Mouse (Mus musculus): ENCODE data around the gene Slc2a6. TPM values are rescaled to one million over a fixed set of nuclear protein-coding genes. Genes with fewer than 3 reads are reported as not detected.

Gene Slc2a6
- polyA plus RNA-seq (2012; rRNA removed), result 14.0 and 17.5 TPM in 2 replicates

DNA sequence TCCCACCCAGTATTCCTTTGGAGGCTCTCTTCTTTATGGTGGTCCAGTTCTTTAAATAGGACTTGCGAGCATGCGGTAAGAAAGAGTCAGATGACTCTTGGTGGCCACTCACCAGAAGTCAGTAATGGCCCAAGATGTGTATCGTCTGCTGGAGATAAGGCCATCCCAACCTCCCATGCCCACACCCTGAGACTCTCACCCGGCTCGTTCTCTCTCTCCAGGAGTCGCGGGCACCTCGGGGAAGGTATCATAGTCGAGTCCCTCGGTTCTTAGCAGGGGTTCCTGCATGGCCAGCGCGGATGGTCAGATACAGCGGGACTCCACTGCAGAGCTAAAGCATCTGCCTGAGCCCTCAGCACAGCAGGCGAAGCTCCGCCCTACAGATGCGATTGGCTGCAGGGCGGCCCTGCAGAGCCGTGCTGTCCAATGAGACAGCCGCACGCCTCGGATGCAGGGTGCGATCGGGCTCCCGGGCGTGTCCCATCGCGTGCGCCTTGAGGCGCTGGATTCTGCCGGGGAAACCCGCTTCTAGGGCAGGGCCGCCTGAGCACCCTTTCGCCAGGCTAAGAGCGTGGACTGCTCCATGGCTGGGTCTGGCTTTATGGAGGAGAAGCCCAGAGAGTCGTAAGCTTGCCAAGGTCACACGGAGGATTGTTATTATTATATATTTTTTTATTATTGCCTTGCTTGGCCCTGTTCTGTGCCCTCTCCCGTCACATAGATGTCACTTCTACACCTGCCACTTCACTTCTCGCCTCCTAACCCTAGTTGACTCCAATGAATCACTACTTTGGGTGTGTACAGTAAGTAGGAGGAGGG, at the start of gene Slc2a6:
Gene Slc2a6 (minus strand): TSS at position 381 of the 819 bp plus-strand sequence.
- no peaks in the 10 kb centered on the region for H3K36me3 ChIP-seq (ENCODE audit: control insufficient read depth, insufficient read depth, low read length)
- DNase-seq, result peak; percentile 84
- 0 out of 2 replicates have a peak, but pooled peaks cover 7% of the 10 kb centered on the region for H3K4me1 ChIP-seq (replicated peaks; ENCODE audit: control insufficient read depth, insufficient read depth, low read length)
- H3K27ac ChIP-seq (ENCODE audit: control insufficient read depth, insufficient read depth, low read length), result no peak within 1 kb of the TSS
- WGBS, result 5% methylated on average over 38 of the region's 38 CpGs
- no peaks in the 10 kb centered on the region for H3K27me3 ChIP-seq (ENCODE audit: control insufficient read depth, insufficient read depth, low read length)
- TF ChIP-seq POLR2A (IDR thresholded peaks at IDR 0.05; ENCODE audit: control insufficient read depth, extremely low read depth, insufficient read depth, low read length, poor library complexity) (0 out of 2 replicates have a peak, but pooled peaks have one; percentile 24), CTCF (IDR thresholded peaks at IDR 0.05; ENCODE audit: borderline replicate concordance, control insufficient read depth, extremely low read depth, insufficient read depth, low read length, poor library complexity) (peak; percentile 29; the same call in 1 of the 2 replicates)
- H3K4me3 ChIP-seq (ENCODE audit: control insufficient read depth, insufficient read depth, low read length), result no peak within 1 kb of the TSS

DNA sequence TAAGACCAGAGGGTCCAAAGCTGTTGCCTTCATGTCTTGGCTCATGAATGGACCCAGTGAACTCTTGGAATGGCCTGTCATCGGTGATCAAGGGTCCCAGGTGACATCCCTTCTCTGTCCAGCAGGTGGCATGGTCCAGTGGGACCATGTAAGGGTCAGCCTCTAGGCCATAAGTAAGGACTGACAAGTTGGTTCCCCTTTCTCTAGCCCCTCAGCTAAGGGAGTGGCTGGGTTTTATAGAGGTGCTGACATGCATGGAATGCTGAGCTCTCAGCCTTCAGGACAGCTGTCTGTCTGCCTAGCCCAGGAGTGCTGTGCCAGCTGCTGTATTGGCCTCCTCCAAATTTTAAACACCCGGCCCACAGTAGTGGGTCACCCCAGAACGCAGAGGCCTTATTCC, 47.7 kb upstream of the Slc2a6 start:
- 76% methylated on average over 3 of the region's 3 CpGs for WGBS
- peak; percentile 41 for DNase-seq
- Histone ChIP-seq H3K4me1 (replicated peaks; ENCODE audit: control insufficient read depth, insufficient read depth, low read length) (peaks cover 52% of the 10 kb centered on the region), H3K27me3 (ENCODE audit: control insufficient read depth, insufficient read depth, low read length) (no peaks in the 10 kb centered on the region), H3K4me3 (ENCODE audit: control insufficient read depth, insufficient read depth, low read length) (no peak overlapping the region), H3K36me3 (ENCODE audit: control insufficient read depth, insufficient read depth, low read length) (no peaks in the 10 kb centered on the region), H3K27ac (ENCODE audit: control insufficient read depth, insufficient read depth, low read length) (no peak overlapping the region)
- TF ChIP-seq POLR2A (IDR thresholded peaks at IDR 0.05; ENCODE audit: control insufficient read depth, extremely low read depth, insufficient read depth, low read length, poor library complexity), result no peak
- peak; percentile 62; the same call in 1 of the 2 replicates for TF ChIP-seq CTCF (IDR thresholded peaks at IDR 0.05; ENCODE audit: borderline replicate concordance, control insufficient read depth, extremely low read depth, insufficient read depth, low read length, poor library complexity)

DNA sequence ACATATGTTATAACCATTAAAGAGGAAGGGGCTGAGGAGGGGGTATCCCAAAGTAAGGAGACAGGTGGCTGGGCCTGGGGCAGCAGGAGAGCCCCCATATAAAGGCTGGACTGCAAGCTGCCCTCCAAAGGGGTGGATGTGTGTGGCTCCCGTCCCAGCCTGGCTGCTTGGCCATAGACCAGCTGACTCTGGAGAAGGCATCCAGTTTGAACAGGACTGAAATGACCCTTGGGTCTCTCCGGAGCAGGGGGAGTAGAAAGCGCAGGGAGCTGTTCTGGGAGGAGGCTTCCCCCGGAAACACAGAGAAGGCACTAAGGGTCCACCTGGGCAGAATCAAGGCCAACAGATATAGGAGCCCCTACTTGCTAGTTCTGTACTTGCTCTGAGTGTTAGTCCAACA, 47.0 kb upstream of the Slc2a6 start:
- WGBS, result 93% methylated on average over 4 of the region's 4 CpGs
- Histone ChIP-seq H3K36me3 (ENCODE audit: control insufficient read depth, insufficient read depth, low read length) (no peaks in the 10 kb centered on the region), H3K4me1 (replicated peaks; ENCODE audit: control insufficient read depth, insufficient read depth, low read length) (peaks cover 52% of the 10 kb centered on the region), H3K27ac (ENCODE audit: control insufficient read depth, insufficient read depth, low read length) (no peak overlapping the region), H3K4me3 (ENCODE audit: control insufficient read depth, insufficient read depth, low read length) (no peak overlapping the region), H3K27me3 (ENCODE audit: control insufficient read depth, insufficient read depth, low read length) (no peaks in the 10 kb centered on the region)
- no peak for DNase-seq
- TF ChIP-seq CTCF (IDR thresholded peaks at IDR 0.05; ENCODE audit: borderline replicate concordance, control insufficient read depth, extremely low read depth, insufficient read depth, low read length, poor library complexity) (no peak), POLR2A (IDR thresholded peaks at IDR 0.05; ENCODE audit: control insufficient read depth, extremely low read depth, insufficient read depth, low read length, poor library complexity) (no peak)

- no peaks in the 10 kb centered on the region for H3K27me3 ChIP-seq (ENCODE audit: control insufficient read depth, insufficient read depth, low read length)
- no peak for DNase-seq
- H3K4me1 ChIP-seq (replicated peaks; ENCODE audit: control insufficient read depth, insufficient read depth, low read length), result peaks cover 40% of the 10 kb centered on the region
- no peak overlapping the region for H3K4me3 ChIP-seq (ENCODE audit: control insufficient read depth, insufficient read depth, low read length)
- no peak overlapping the region for H3K27ac ChIP-seq (ENCODE audit: control insufficient read depth, insufficient read depth, low read length)
- H3K36me3 ChIP-seq (ENCODE audit: control insufficient read depth, insufficient read depth, low read length), result no peaks in the 10 kb centered on the region
- TF ChIP-seq POLR2A (IDR thresholded peaks at IDR 0.05; ENCODE audit: control insufficient read depth, extremely low read depth, insufficient read depth, low read length, poor library complexity), result no peak
- TF ChIP-seq CTCF (IDR thresholded peaks at IDR 0.05; ENCODE audit: borderline replicate concordance, control insufficient read depth, extremely low read depth, insufficient read depth, low read length, poor library complexity), result no peak
- 92% methylated on average over 4 of the region's 4 CpGs for WGBS
Observed at GRCm38 (mm10) chr2:27073407-27073806, 45.6 kb upstream of the Slc2a6 start.

GRCm38 (mm10) chr2:27071978-27072377, 44.2 kb upstream of the Slc2a6 start, which contains the start of gene Mymk:
Gene Mymk, minus strand, starts transcription at chr2:27072179.
- H3K4me3 ChIP-seq (ENCODE audit: control insufficient read depth, insufficient read depth, low read length), result no peak within 1 kb of the TSS
- no peak within 1 kb of the TSS for H3K27ac ChIP-seq (ENCODE audit: control insufficient read depth, insufficient read depth, low read length)
- 81% methylated on average over 2 of the region's 2 CpGs for WGBS
- no peaks in the 10 kb centered on the region for H3K36me3 ChIP-seq (ENCODE audit: control insufficient read depth, insufficient read depth, low read length)
- H3K4me1 ChIP-seq (replicated peaks; ENCODE audit: control insufficient read depth, insufficient read depth, low read length), result peaks cover 37% of the 10 kb centered on the region
- H3K27me3 ChIP-seq (ENCODE audit: control insufficient read depth, insufficient read depth, low read length), result no peaks in the 10 kb centered on the region
- TF ChIP-seq POLR2A (IDR thresholded peaks at IDR 0.05; ENCODE audit: control insufficient read depth, extremely low read depth, insufficient read depth, low read length, poor library complexity) (no peak), CTCF (IDR thresholded peaks at IDR 0.05; ENCODE audit: borderline replicate concordance, control insufficient read depth, extremely low read depth, insufficient read depth, low read length, poor library complexity) (no peak)
- DNase-seq, result no peak

DNA sequence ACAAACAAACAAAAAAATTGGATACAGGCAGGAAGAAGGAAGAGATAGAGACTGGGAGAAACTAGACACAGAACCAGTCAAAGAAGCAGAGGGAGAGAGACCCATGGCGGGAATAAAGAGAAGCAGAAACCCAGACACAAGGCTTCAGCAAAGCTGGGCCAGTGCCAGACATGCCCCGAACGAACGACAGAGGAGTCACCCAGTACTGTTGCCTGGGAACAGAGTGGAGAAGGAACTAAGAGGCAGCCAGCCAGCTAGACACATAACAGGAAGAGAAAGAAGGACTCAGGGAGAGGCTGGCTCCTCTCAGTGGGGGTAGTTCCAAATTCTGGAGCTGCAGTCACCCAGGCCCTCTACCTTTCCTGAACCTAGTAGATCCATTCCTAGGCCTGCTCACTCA, 43.3 kb upstream of the Slc2a6 start:
- no peak for DNase-seq
- no peak overlapping the region for H3K4me3 ChIP-seq (ENCODE audit: control insufficient read depth, insufficient read depth, low read length)
- TF ChIP-seq CTCF (IDR thresholded peaks at IDR 0.05; ENCODE audit: borderline replicate concordance, control insufficient read depth, extremely low read depth, insufficient read depth, low read length, poor library complexity) (no peak), POLR2A (IDR thresholded peaks at IDR 0.05; ENCODE audit: control insufficient read depth, extremely low read depth, insufficient read depth, low read length, poor library complexity) (no peak)
- H3K27me3 ChIP-seq (ENCODE audit: control insufficient read depth, insufficient read depth, low read length), result no peaks in the 10 kb centered on the region
- WGBS, result 26% methylated on average over 4 of the region's 4 CpGs
- H3K4me1 ChIP-seq (replicated peaks; ENCODE audit: control insufficient read depth, insufficient read depth, low read length), result peaks cover 37% of the 10 kb centered on the region
- no peak overlapping the region for H3K27ac ChIP-seq (ENCODE audit: control insufficient read depth, insufficient read depth, low read length)
- no peaks in the 10 kb centered on the region for H3K36me3 ChIP-seq (ENCODE audit: control insufficient read depth, insufficient read depth, low read length)
